8 mouse cellular contexts compared by ENCODE assay signal in the genomic region with DNA sequence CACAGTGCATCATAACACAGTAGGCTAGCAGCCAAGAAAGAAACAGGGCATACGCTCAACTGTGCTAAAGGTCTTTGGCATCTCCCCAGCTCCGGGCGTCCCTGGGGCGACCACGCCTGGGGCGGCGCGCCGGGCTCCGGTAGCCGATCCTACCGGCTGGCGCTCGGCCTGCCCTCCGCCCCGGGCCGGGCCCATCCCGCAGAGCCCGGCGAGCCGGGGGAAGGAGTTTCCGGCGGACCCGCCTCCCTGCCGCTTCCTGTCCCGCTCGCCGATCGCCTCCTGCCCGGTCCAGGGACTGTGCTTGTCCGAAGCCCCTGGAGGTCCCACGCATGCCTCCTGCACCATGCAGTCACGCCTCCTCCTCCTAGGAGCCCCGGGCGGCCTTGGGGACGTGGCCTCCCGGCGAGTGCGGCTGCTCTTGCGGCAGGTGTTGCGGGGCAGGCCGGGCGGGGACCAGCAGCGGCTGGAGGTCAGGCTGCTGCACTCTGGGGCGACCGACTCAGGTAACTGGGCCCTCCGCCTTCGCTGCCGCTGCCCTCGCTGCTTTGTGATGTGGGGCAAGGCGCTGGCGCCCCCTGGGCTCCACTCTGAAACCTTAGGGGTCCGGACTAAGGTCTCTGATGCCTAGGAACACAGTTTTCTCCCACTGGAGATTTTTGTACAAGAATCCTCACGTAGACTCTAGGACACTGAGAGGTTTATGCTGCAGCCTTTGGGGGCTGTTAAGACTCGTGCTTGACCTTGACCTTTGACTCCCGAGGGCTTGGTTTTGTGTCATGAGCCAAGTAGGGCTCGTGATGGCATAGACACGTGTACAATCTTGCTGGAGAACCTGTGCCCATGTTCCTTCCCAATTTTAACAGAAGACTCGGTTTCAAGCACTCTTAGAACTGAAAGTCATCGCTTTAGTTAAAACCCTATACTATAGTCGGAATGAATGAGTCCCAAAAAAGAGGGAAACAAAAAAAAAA. TPM values are rescaled to one million over a fixed set of nuclear protein-coding genes. Genes with fewer than 3 reads are reported as not detected.
DNase-seq lines count a peak whose midpoint lies in the region; ATAC-seq and TF ChIP-seq lines count a peak whose summit lies in the region.

Gene Vwa8, plus strand, starts transcription at position 112 of the 971 bp plus-strand sequence.

- peak; percentile 93 for ATAC-seq in kidney, embryonic 14.5 days (ENCODE audit: low FRiP score, low TSS enrichment)
- peak; percentile 86 for ATAC-seq in limb, embryonic 15.5 days (ENCODE audit: insufficient number of reproducible peaks, low FRiP score, low TSS enrichment, low read depth)
- peak; percentile 95 for ATAC-seq in midbrain, postnatal 0 days (ENCODE audit: low FRiP score)

- peak within 1 kb of the TSS; percentile 58 for H3K27ac ChIP-seq in bone marrow macrophage, adult 2 months (ENCODE audit: insufficient read depth, low read depth, low read length)
- H3K27ac ChIP-seq in embryonic fibroblast, embryonic 13.5 days (ENCODE audit: insufficient read depth, low read length) = peak within 1 kb of the TSS; percentile 45
- peak within 1 kb of the TSS; percentile 98 for H3K27ac ChIP-seq in heart, embryonic 10.5 days
- H3K27ac ChIP-seq in kidney, embryonic 14.5 days (ENCODE audit: low read depth, low read length) = peak within 1 kb of the TSS; percentile 92
- peak within 1 kb of the TSS; percentile 85 for H3K27ac ChIP-seq in limb, embryonic 15.5 days
- H3K27ac ChIP-seq in midbrain, postnatal 0 days (ENCODE audit: low read depth, low read length) = peak within 1 kb of the TSS; percentile 76

- TF ChIP-seq POLR2A in bone marrow macrophage, adult 2 months (IDR thresholded peaks at IDR 0.05; ENCODE audit: borderline replicate concordance, low read depth, low read length) = no peak
- peak; percentile 70 for TF ChIP-seq POLR2A in embryonic fibroblast, embryonic 13.5 days (IDR thresholded peaks at IDR 0.05; ENCODE audit: low read depth, low read length)

- H3K4me2 ChIP-seq in kidney, embryonic 14.5 days (replicated peaks; ENCODE audit: low read depth, low read length) = peak within 1 kb of the TSS; percentile 63
- peak within 1 kb of the TSS; percentile 81 for H3K4me2 ChIP-seq in limb, embryonic 15.5 days
- peak within 1 kb of the TSS; percentile 84 for H3K4me2 ChIP-seq in midbrain, postnatal 0 days (ENCODE audit: low read depth, low read length, poor library complexity, severe bottlenecking)

- peak within 1 kb of the TSS; percentile 82 for H3K9ac ChIP-seq in kidney, embryonic 14.5 days (ENCODE audit: low read depth, low read length)
- H3K9ac ChIP-seq in limb, embryonic 15.5 days = peak within 1 kb of the TSS; percentile 94
- peak within 1 kb of the TSS; percentile 96 for H3K9ac ChIP-seq in midbrain, postnatal 0 days (replicated peaks; ENCODE audit: low read length, poor library complexity, severe bottlenecking)

- peak; percentile 81 to 83 for DNase-seq in B cell, adult 2 months
- peak; percentile 91 for DNase-seq in heart, embryonic 10.5 days (ENCODE audit: low spot score)
- DNase-seq in midbrain, postnatal 0 days (ENCODE audit: low spot score) = peak; percentile 76
- peak; percentile 68 to 81 for DNase-seq in spleen, postnatal 10 days (ENCODE audit: low spot score in 2 of 2)

- no peaks in the 10 kb centered on the region for H3K36me3 ChIP-seq in heart, embryonic 10.5 days
- no peaks in the 10 kb centered on the region for H3K36me3 ChIP-seq in kidney, embryonic 14.5 days (ENCODE audit: control insufficient read depth, insufficient read depth, low read length)
- H3K36me3 ChIP-seq in limb, embryonic 15.5 days = no peaks in the 10 kb centered on the region
- H3K36me3 ChIP-seq in midbrain, postnatal 0 days (ENCODE audit: insufficient read depth, low read length) = no peaks in the 10 kb centered on the region

- 3% methylated on average over 52 of the region's 61 CpGs for WGBS in heart, embryonic 10.5 days
- WGBS in kidney, embryonic 14.5 days = 3% methylated on average over 61 of the region's 61 CpGs
- 2% methylated on average over 60 of the region's 61 CpGs for WGBS in limb, embryonic 15.5 days
- WGBS in midbrain, postnatal 0 days = 2% methylated on average over 53 of the region's 61 CpGs

- peaks cover 18% of the 10 kb centered on the region for H3K4me1 ChIP-seq in bone marrow macrophage, adult 2 months (ENCODE audit: control insufficient read depth, insufficient read depth, low read length)
- H3K4me1 ChIP-seq in embryonic fibroblast, embryonic 13.5 days (ENCODE audit: control insufficient read depth, insufficient read depth, low read length) = peaks cover 5% of the 10 kb centered on the region
- peaks cover 15% of the 10 kb centered on the region for H3K4me1 ChIP-seq in heart, embryonic 10.5 days
- peaks cover 8% of the 10 kb centered on the region; the same call in 1 of the 2 replicates for H3K4me1 ChIP-seq in kidney, embryonic 14.5 days (ENCODE audit: control insufficient read depth, insufficient read depth, low read length)
- H3K4me1 ChIP-seq in limb, embryonic 15.5 days = no peaks in the 10 kb centered on the region
- H3K4me1 ChIP-seq in midbrain, postnatal 0 days (ENCODE audit: insufficient read depth, low read length) = no peaks in the 10 kb centered on the region

- no peaks in the 10 kb centered on the region for H3K9me3 ChIP-seq in heart, embryonic 10.5 days
- no peaks in the 10 kb centered on the region for H3K9me3 ChIP-seq in kidney, embryonic 14.5 days (ENCODE audit: control insufficient read depth, low read length)
- no peaks in the 10 kb centered on the region for H3K9me3 ChIP-seq in limb, embryonic 15.5 days
- no peaks in the 10 kb centered on the region for H3K9me3 ChIP-seq in midbrain, postnatal 0 days (ENCODE audit: low read length)

- peak; percentile 29 for TF ChIP-seq CTCF in bone marrow macrophage, adult 2 months (IDR thresholded peaks at IDR 0.05; ENCODE audit: low read depth, low read length)
- no peak for TF ChIP-seq CTCF in embryonic fibroblast, embryonic 13.5 days (IDR thresholded peaks at IDR 0.05; ENCODE audit: borderline replicate concordance, insufficient read depth, low read length)
- peak; percentile 64 for TF ChIP-seq CTCF in midbrain, postnatal 0 days (IDR thresholded peaks at IDR 0.05)

- H3K27me3 ChIP-seq in heart, embryonic 10.5 days (ENCODE audit: insufficient read depth, poor library complexity, severe bottlenecking) = no peaks in the 10 kb centered on the region
- H3K27me3 ChIP-seq in kidney, embryonic 14.5 days (ENCODE audit: control insufficient read depth, insufficient read depth, low read length) = no peaks in the 10 kb centered on the region
- no peaks in the 10 kb centered on the region for H3K27me3 ChIP-seq in limb, embryonic 15.5 days
- no peaks in the 10 kb centered on the region for H3K27me3 ChIP-seq in midbrain, postnatal 0 days (ENCODE audit: insufficient read depth, low read length)

- peak within 1 kb of the TSS; percentile 89 for H3K4me3 ChIP-seq in bone marrow macrophage, adult 2 months (ENCODE audit: insufficient read depth, low read length)
- H3K4me3 ChIP-seq in embryonic fibroblast, embryonic 13.5 days (ENCODE audit: insufficient read depth, low read length) = peak within 1 kb of the TSS; percentile 81
- peak within 1 kb of the TSS; percentile 87 for H3K4me3 ChIP-seq in heart, embryonic 10.5 days
- peak within 1 kb of the TSS; percentile 66 for H3K4me3 ChIP-seq in kidney, embryonic 14.5 days (ENCODE audit: low read length)
- peak within 1 kb of the TSS; percentile 91 for H3K4me3 ChIP-seq in limb, embryonic 15.5 days
- peak within 1 kb of the TSS; percentile 86 for H3K4me3 ChIP-seq in midbrain, postnatal 0 days (ENCODE audit: low read depth, low read length)

RNA-seq across cellular contexts. Expression of gene Vwa8, which starts in this region (rescaled TPM):
- 19.3 and 23.2 TPM in 2 replicates for polyA plus RNA-seq in bone marrow macrophage, adult 2 months (2012; ENCODE audit: insufficient read depth, insufficient read length, missing spikeins)
- polyA plus RNA-seq in embryonic fibroblast, embryonic 13.5 days (2011; ENCODE audit: insufficient read length, low read depth, missing spikeins) = 20.1 and 21.8 TPM in 2 replicates
- 12.1 and 18.6 TPM in 2 replicates for polyA plus RNA-seq in heart, embryonic 10.5 days (2016; fragmentation: Nextera tagmentation; extraction: Ambion mirVana)
- polyA plus RNA-seq in kidney, embryonic 14.5 days (2014; fragmentation: Nextera tagmentation; extraction: Ambion mirVana) = 9.3 and 15.5 TPM in 2 replicates
- polyA plus RNA-seq in limb, embryonic 15.5 days (2015; fragmentation: Nextera tagmentation; extraction: Ambion mirVana) = 8.9 and 9.3 TPM in 2 replicates
- 18.1 and 19.5 TPM in 2 replicates for total RNA-seq in midbrain, postnatal 0 days (2014; rRNA removed)
- polyA plus RNA-seq in midbrain, postnatal 0 days (2015; fragmentation: Nextera tagmentation; extraction: Ambion mirVana) = 7.1 and 8.1 TPM in 2 replicates

Comparison
In these comparisons a context has a peak if more than half of its experiments do, and no peak if none do; other contexts are left out.
1. Peak in every context shown above with its lines: DNase-seq, ATAC-seq, H3K4me3 ChIP-seq and H3K27ac ChIP-seq.
2. H3K27ac ChIP-seq: peak in every context shown above with its lines; median percentile 98 in heart, embryonic 10.5 days; 92 in kidney, embryonic 14.5 days; 85 in limb, embryonic 15.5 days; 76 in midbrain, postnatal 0 days; 58 in bone marrow macrophage, adult 2 months; 45 in embryonic fibroblast, embryonic 13.5 days.